Mouse (Mus musculus) limb, embryonic 13.5 days (tissue): ENCODE data around the gene Klrb1. TPM values are rescaled to one million over a fixed set of nuclear protein-coding genes. Genes with fewer than 3 reads are reported as not detected.
"Not testable (repeated sequence)": the region's sequence is repeated elsewhere in the genome, so short reads cannot be mapped to it uniquely, and the experiment has no call there.

Source experiments
- ATAC-seq: fragments of 200-750 bp; cut with Nextera tagmentation; 2 replicates; pipeline ENCODE4 v1.8.0; 2017; ENCODE audit warnings: low read depth, moderate number of reproducible peaks, moderate TSS enrichment; ENCODE audit not compliant: low FRiP score
- H3K27ac ChIP-seq: fragments of 300-500 bp; sonication (generic); 2 replicates; pipeline ENCODE4 v1.5.1; 2015; ENCODE audit warnings: inconsistent platforms, mild to moderate bottlenecking, moderate library complexity
- H3K27me3 ChIP-seq: fragments of 300-500 bp; sonication (generic); 2 replicates; pipeline ENCODE4 v1.6.1; 2015; ENCODE audit warnings: mild to moderate bottlenecking, inconsistent platforms
- H3K36me3 ChIP-seq: fragments of 300-500 bp; sonication (generic); 2 replicates; pipeline ENCODE4 v1.6.1; 2015; ENCODE audit warnings: inconsistent platforms, mild to moderate bottlenecking, moderate library complexity
- H3K4me1 ChIP-seq: fragments of 300-500 bp; sonication (generic); 2 replicates; pipeline ENCODE4 v1.6.1; 2015; ENCODE audit warnings: inconsistent platforms
- H3K4me2 ChIP-seq: fragments of 300-500 bp; sonication (generic); replicated peaks from 2 replicates; pipeline ENCODE4 v1.6.1; 2015; ENCODE audit warnings: inconsistent platforms, mild to moderate bottlenecking, moderate library complexity
- H3K4me3 ChIP-seq: fragments of 300-500 bp; sonication (generic); 2 replicates; pipeline ENCODE4 v1.5.1; 2015; ENCODE audit warnings: moderate library complexity, mild to moderate bottlenecking, inconsistent platforms
- H3K9ac ChIP-seq: fragments of 300-500 bp; sonication (generic); 2 replicates; pipeline ENCODE4 v1.6.1; 2015; ENCODE audit warnings: mild to moderate bottlenecking, inconsistent platforms
- H3K9me3 ChIP-seq: fragments of 300-500 bp; sonication (generic); 2 replicates; pipeline ENCODE4 v1.6.1; 2016; ENCODE audit warnings: inconsistent platforms
- WGBS: fragments of 180-500 bp; shearing (Covaris S2); methylation state at CpG from one replicate; pipeline ENCODE4 v1.1.7; 2015; 5-methylcytosine and 5-hydroxymethylcytosine counted together
- polyA plus RNA-seq: library from polyadenylated mRNA; unstranded; fragments of >200 nt; fragmentation: Nextera tagmentation; extraction: Ambion mirVana; gene quantifications from 2 replicates; pipeline ENCODE4 v1.2.1, GENCODE M21; 2015

Gene Klrb1
- polyA plus RNA-seq, result not detected in 2 replicates

GRCm38 (mm10) chr6:128722959-128723358 lies at the start of gene Klrb1:
Gene Klrb1, minus strand, starts transcription at chr6:128723059.
- H3K4me2 ChIP-seq, result no peak within 1 kb of the TSS
- no peak within 1 kb of the TSS for H3K9ac ChIP-seq
- H3K4me3 ChIP-seq, result no peak within 1 kb of the TSS
- H3K27me3 ChIP-seq, result no peaks in the 10 kb centered on the region
- no peaks in the 10 kb centered on the region for H3K36me3 ChIP-seq
- no peaks in the 10 kb centered on the region for H3K4me1 ChIP-seq
- WGBS, result 80% methylated on average over 4 of the region's 4 CpGs
- H3K9me3 ChIP-seq, result no peaks in the 10 kb centered on the region
- no peak within 1 kb of the TSS for H3K27ac ChIP-seq
- no peak for ATAC-seq

GRCm38 (mm10) chr6:128769481-128770253 lies 46.8 kb upstream of the Klrb1 start:
- Histone ChIP-seq H3K4me2 (0 out of 2 replicates have a peak overlapping the region, but pooled peaks have one; percentile 7), H3K27me3 (no peaks in the 10 kb centered on the region), H3K9ac (no peak overlapping the region), H3K36me3 (no peaks in the 10 kb centered on the region), H3K9me3 (peaks cover 9% of the 10 kb centered on the region; the same call in 1 of the 2 replicates), H3K4me3 (no peak overlapping the region), H3K27ac (no peak overlapping the region), H3K4me1 (0 out of 2 replicates have a peak, but pooled peaks cover 6% of the 10 kb centered on the region)
- ATAC-seq, result 0 out of 2 replicates have a peak, but pooled peaks have one; percentile 25
- 76% methylated on average over 10 of the region's 10 CpGs for WGBS

DNA sequence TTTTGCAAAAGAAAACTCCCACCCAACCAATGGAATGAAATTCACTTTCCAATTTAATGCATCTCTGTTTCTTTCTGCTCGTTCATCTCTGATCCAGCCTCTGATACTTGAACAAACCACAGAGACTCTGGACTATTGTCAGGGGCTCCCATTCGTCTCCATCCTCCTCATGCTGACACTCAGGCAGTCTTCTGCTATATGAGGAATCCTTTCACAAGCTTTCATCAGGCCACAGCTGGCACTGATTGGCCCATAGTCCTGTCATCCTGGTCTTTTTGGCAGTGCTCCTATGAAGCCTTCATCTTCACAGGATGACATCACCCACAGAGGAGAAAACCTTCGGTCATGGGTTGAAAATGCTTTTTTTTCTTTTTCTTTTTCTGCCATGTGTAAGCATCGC lies 45.2 kb upstream of the Klrb1 start:
- H3K4me3 ChIP-seq, result no peak overlapping the region
- no peak overlapping the region for H3K27ac ChIP-seq
- ATAC-seq, result no peak
- H3K4me1 ChIP-seq, result 0 out of 2 replicates have a peak, but pooled peaks cover 6% of the 10 kb centered on the region
- no peak overlapping the region for H3K9ac ChIP-seq
- 83% methylated on average over 4 of the region's 4 CpGs for WGBS
- no peaks in the 10 kb centered on the region for H3K27me3 ChIP-seq
- H3K4me2 ChIP-seq, result no peak overlapping the region
- H3K36me3 ChIP-seq, result no peaks in the 10 kb centered on the region
- H3K9me3 ChIP-seq, result no peaks in the 10 kb centered on the region

- H3K4me2 ChIP-seq, H3K4me3 ChIP-seq, H3K9ac ChIP-seq, H3K9me3 ChIP-seq, ATAC-seq, H3K27me3 ChIP-seq, H3K27ac ChIP-seq, H3K36me3 ChIP-seq, H3K4me1 ChIP-seq: not testable (repeated sequence)
- 68% methylated on average over 6 of the region's 6 CpGs for WGBS
These were observed 43.8 kb upstream of the Klrb1 start for GRCm38 (mm10) chr6:128766486-128767254.

DNA sequence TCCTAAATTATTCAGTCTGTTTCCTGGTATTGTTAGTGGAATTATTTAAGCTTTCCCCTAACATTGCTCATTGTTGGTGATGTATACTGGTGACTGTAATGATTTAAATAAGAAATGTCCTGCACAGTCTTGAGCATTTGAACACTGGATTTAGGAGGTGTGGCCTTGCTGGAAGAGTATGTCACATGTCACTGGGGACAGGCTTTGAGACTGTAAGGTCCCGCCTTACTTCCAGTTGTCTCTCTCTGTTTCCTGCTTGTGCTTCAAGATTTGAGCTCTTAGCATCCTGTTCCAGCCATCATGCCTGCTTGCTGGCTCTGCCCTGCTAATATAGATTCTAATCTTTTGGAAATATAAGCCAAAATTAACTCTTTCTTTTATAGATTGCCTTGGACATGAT lies 42.4 kb upstream of the Klrb1 start:
- H3K4me2 ChIP-seq, result no peak overlapping the region
- H3K27me3 ChIP-seq, result no peaks in the 10 kb centered on the region
- WGBS, result 61% methylated on average over 1 of the region's 1 CpGs
- 0 out of 2 replicates have a peak, but pooled peaks cover 9% of the 10 kb centered on the region for H3K4me1 ChIP-seq
- ATAC-seq, result no peak
- no peak overlapping the region for H3K27ac ChIP-seq
- H3K9me3 ChIP-seq, result no peaks in the 10 kb centered on the region
- H3K4me3 ChIP-seq, result no peak overlapping the region
- no peak overlapping the region for H3K9ac ChIP-seq
- H3K36me3 ChIP-seq, result no peaks in the 10 kb centered on the region

DNA sequence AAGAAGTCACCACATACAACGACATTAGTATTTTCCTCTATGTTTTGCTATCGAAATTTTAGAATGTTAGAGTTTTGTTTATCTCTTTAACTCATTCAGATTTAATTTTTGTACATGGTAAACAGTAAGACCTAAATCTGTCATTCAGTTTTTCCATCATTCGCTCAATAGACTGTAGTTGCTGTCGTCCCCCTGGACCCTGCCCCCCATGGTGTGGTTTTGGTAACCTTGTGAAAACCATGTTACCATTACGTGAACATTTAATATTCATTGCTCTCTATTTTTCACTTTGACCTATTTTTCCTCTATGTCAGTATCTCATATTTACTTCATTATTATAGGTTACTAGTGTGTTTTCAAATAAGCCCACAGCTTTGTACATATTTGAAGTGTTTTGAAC lies 41.7 kb upstream of the Klrb1 start:
- Histone ChIP-seq H3K36me3 (no peaks in the 10 kb centered on the region), H3K9ac (peak overlapping the region; percentile 31; the same call in 1 of the 2 replicates), H3K27me3 (no peaks in the 10 kb centered on the region), H3K4me1 (0 out of 2 replicates have a peak, but pooled peaks cover 4% of the 10 kb centered on the region), H3K4me3 (peak overlapping the region; percentile 56), H3K9me3 (no peaks in the 10 kb centered on the region), H3K27ac (no peak overlapping the region), H3K4me2 (peak overlapping the region; percentile 58)
- WGBS, result 21% methylated on average over 5 of the region's 5 CpGs
- no peak for ATAC-seq

GRCm38 (mm10) chr6:128763736-128764523 lies 41.1 kb upstream of the Klrb1 start:
- H3K36me3 ChIP-seq, result no peaks in the 10 kb centered on the region
- H3K9me3 ChIP-seq, result no peaks in the 10 kb centered on the region
- no peaks in the 10 kb centered on the region for H3K27me3 ChIP-seq
- H3K4me3 ChIP-seq, result peak overlapping the region; percentile 56
- H3K4me2 ChIP-seq, result peak overlapping the region; percentile 66
- WGBS, result 1% methylated on average over 30 of the region's 30 CpGs
- 0 out of 2 replicates have a peak, but pooled peaks cover 3% of the 10 kb centered on the region for H3K4me1 ChIP-seq
- H3K9ac ChIP-seq, result peak overlapping the region; percentile 66
- peak overlapping the region; percentile 74; the same call in 1 of the 2 replicates for H3K27ac ChIP-seq
- ATAC-seq, result peak; percentile 93

DNA sequence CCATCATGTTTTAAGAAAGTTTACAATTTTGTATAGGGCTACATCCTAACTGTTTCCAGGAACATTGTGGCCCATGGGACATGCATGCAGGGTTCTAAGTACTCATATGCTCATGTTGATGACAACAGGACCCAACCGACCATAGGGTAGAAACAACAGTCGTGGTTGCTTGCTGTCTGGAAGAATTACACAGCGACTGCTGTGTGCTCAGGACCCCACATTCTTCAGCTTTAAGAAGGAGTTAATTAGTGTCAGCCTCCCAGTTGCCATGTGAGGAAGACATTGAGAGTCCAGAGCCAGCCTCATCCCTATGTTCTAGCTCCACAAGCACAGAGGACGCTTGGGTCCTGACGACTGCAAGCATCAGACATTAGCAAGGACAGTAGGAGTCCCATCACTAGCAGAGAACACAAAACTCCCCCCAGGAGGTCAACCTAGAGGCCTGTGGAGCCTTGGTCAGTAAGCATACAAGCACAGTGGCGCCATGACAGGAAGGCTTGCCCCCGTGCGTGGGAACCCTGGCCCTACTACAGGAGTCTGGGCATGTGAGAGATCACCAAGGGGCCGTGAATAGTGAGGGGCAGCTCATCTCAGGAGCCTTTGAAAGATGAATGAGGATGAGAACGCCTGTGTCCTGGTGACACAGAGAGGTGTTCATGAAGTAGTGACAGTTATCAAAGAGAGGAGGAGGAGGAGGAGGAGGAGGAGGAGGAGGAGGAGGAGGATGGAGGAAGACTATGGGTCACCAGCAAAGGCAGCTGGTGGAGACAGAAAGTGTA lies 40.2 kb upstream of the Klrb1 start:
- not testable (repeated sequence) for H3K27me3 ChIP-seq, ATAC-seq, H3K9me3 ChIP-seq, H3K27ac ChIP-seq, H3K9ac ChIP-seq, H3K4me1 ChIP-seq, H3K36me3 ChIP-seq
- WGBS, result 76% methylated on average over 10 of the region's 10 CpGs
- Histone ChIP-seq H3K4me3 (peak overlapping the region; percentile 56), H3K4me2 (peak overlapping the region; percentile 66)

- Histone ChIP-seq H3K4me2 (peak overlapping the region; percentile 57), H3K4me3 (peak overlapping the region; percentile 61), H3K27ac (no peak overlapping the region), H3K27me3 (no peaks in the 10 kb centered on the region), H3K9me3 (no peaks in the 10 kb centered on the region), H3K36me3 (no peaks in the 10 kb centered on the region), H3K4me1 (0 out of 2 replicates have a peak, but pooled peaks cover 3% of the 10 kb centered on the region), H3K9ac (0 out of 2 replicates have a peak overlapping the region, but pooled peaks have one; percentile 43)
- no peak for ATAC-seq
- whole genome bisulfite sequencing, result 40% methylated on average over 5 of the region's 5 CpGs
These were observed 38.3 kb upstream of the Klrb1 start for GRCm38 (mm10) chr6:128761144-128761540.

- H3K27ac ChIP-seq, result peak overlapping the region; percentile 81
- peak overlapping the region; percentile 61 for H3K4me3 ChIP-seq
- H3K4me2 ChIP-seq, result peak overlapping the region; percentile 57
- H3K9ac ChIP-seq, result peak overlapping the region; percentile 73
- WGBS, result under 1% methylated on average over 44 of the region's 44 CpGs
- H3K9me3 ChIP-seq, H3K36me3 ChIP-seq, H3K4me1 ChIP-seq, H3K27me3 ChIP-seq: not testable (repeated sequence)
- peak; percentile 77 for ATAC-seq
These were observed 37.7 kb upstream of the Klrb1 start for GRCm38 (mm10) chr6:128760416-128761143.
